Mouse (Mus musculus) thymus, adult 2 months (tissue): ENCODE data around the gene Nhs.

Experiments used
- CTCF ChIP-seq: fragments of 200-500 bp; IDR thresholded peaks from 2 replicates; pipeline ENCODE4 v1.5.1; 2012; ENCODE audit warnings: mild to moderate bottlenecking, control low read depth, low read length, moderate library complexity, borderline replicate concordance; ENCODE audit not compliant: control insufficient read depth, poor library complexity, insufficient read depth; ENCODE audit errors: extremely low read depth
- POLR2A ChIP-seq: fragments of 200-500 bp; IDR thresholded peaks from 2 replicates; pipeline ENCODE4 v1.6.1; 2012; ENCODE audit warnings: mild to moderate bottlenecking, low read length, control low read depth, moderate library complexity; ENCODE audit not compliant: control insufficient read depth, poor library complexity, insufficient read depth; ENCODE audit errors: extremely low read depth

GRCm38 (mm10) chrX:161979946-161980345, 179.6 kb downstream of the Nhs start:
- TF ChIP-seq CTCF: no peak
- no peak for TF ChIP-seq POLR2A
